Mouse (Mus musculus) spleen, postnatal 10 days (tissue): ENCODE measurements around the gene Vmn1r20.
"Not testable (repeated sequence)": the region's sequence is repeated elsewhere in the genome, so short reads cannot be mapped to it uniquely, and the experiment has no call there.

Experiments
- DNase-seq, 2 experiments: peaks; one replicate each; pipeline ENCODE4 v3.0.0; 2021 to 2022; ENCODE audit warnings: low spot score in 2 of 2

Vmn1r20 gene

GRCm38 (mm10) chr6:57428630-57429029 is at the start of gene Vmn1r20:
Vmn1r20 (plus strand) TSS chr6:57428930.
- no peak for DNase-seq

- DNase-seq, result no peak
Observed at GRCm38 (mm10) chr6:57395683-57396082, 33.0 kb upstream of the Vmn1r20 start, which contains the start of gene Vmn1r18. Vmn1r18 (minus strand) TSS chr6:57395783.

GRCm38 (mm10) chr6:57403480-57403879 is 25.2 kb upstream of the Vmn1r20 start, which contains the start of gene Vmn1r19:
Vmn1r19 (plus strand) TSS chr6:57403780.
- DNase-seq, result not testable (repeated sequence)

GRCm38 (mm10) chr6:57431196-57431595 is 2.5 kb downstream of the Vmn1r20 start:
- no peak for DNase-seq

GRCm38 (mm10) chr6:57468161-57468560 is 39.4 kb downstream of the Vmn1r20 start:
- not testable (repeated sequence) for DNase-seq
